Mouse (Mus musculus): ENCODE measurements around the gene Ptger2. TPM values are rescaled to one million over a fixed set of nuclear protein-coding genes. Genes with fewer than 3 reads are reported as not detected.

Ptger2 gene
- polyA plus RNA-seq, 1 experiment from 2014 or later: 0.27 TPM

- H3K36me3 ChIP-seq (ENCODE audit: control insufficient read depth, insufficient read depth, low read length): no peaks in the 10 kb centered on the region
- H3K9me3 ChIP-seq (replicated peaks; ENCODE audit: control insufficient read depth, low read length): no peaks in the 10 kb centered on the region
- H3K27ac ChIP-seq (ENCODE audit: low read depth, low read length): no peak overlapping the region
- H3K4me1 ChIP-seq (ENCODE audit: control insufficient read depth, insufficient read depth, low read length): no peaks in the 10 kb centered on the region
- DNase-seq (ENCODE audit: low spot score): no peak
- no peak overlapping the region for H3K4me2 ChIP-seq (ENCODE audit: low read length)
- H3K4me3 ChIP-seq (ENCODE audit: low read depth, low read length): no peak overlapping the region
- ATAC-seq: no peak
- H3K27me3 ChIP-seq (replicated peaks; ENCODE audit: control insufficient read depth, insufficient read depth, low read length): no peaks in the 10 kb centered on the region
- no peak overlapping the region for H3K9ac ChIP-seq (ENCODE audit: low read length)
- WGBS: 78% methylated on average over 3 of the region's 3 CpGs
Observed at GRCm38 (mm10) chr14:45034293-45034692, 46.3 kb downstream of the Ptger2 start.

- WGBS: 86% methylated on average over 1 of the region's 1 CpGs
- no peak for DNase-seq (ENCODE audit: low spot score)
Observed at GRCm38 (mm10) chr14:45036579-45036978, 48.6 kb downstream of the Ptger2 start.

GRCm38 (mm10) chr14:45038052-45038451 lies 50.1 kb downstream of the Ptger2 start:
- WGBS: 83% methylated on average over 7 of the region's 7 CpGs
- H3K9ac ChIP-seq (ENCODE audit: low read length): no peak overlapping the region
- DNase-seq (ENCODE audit: low spot score): no peak
- H3K4me2 ChIP-seq (ENCODE audit: low read length): no peak overlapping the region
- H3K9me3 ChIP-seq (replicated peaks; ENCODE audit: control insufficient read depth, low read length): no peaks in the 10 kb centered on the region
- H3K27ac ChIP-seq (ENCODE audit: low read depth, low read length): no peak overlapping the region
- H3K27me3 ChIP-seq (replicated peaks; ENCODE audit: control insufficient read depth, insufficient read depth, low read length): no peaks in the 10 kb centered on the region
- no peak for ATAC-seq
- no peaks in the 10 kb centered on the region for H3K4me1 ChIP-seq (ENCODE audit: control insufficient read depth, insufficient read depth, low read length)
- H3K4me3 ChIP-seq (ENCODE audit: low read depth, low read length): no peak overlapping the region
- no peaks in the 10 kb centered on the region for H3K36me3 ChIP-seq (ENCODE audit: control insufficient read depth, insufficient read depth, low read length)

More at GRCm38 (mm10) chr14:45036579-45036978, 48.6 kb downstream of the Ptger2 start:
- ATAC-seq: no peak
- no peak overlapping the region for H3K27ac ChIP-seq (ENCODE audit: low read depth, low read length)
- H3K36me3 ChIP-seq (ENCODE audit: control insufficient read depth, insufficient read depth, low read length): no peaks in the 10 kb centered on the region
- H3K9me3 ChIP-seq (replicated peaks; ENCODE audit: control insufficient read depth, low read length): no peaks in the 10 kb centered on the region
- H3K9ac ChIP-seq (ENCODE audit: low read length): no peak overlapping the region
- no peaks in the 10 kb centered on the region for H3K4me1 ChIP-seq (ENCODE audit: control insufficient read depth, insufficient read depth, low read length)
- H3K4me2 ChIP-seq (ENCODE audit: low read length): no peak overlapping the region
- H3K27me3 ChIP-seq (replicated peaks; ENCODE audit: control insufficient read depth, insufficient read depth, low read length): no peaks in the 10 kb centered on the region
- no peak overlapping the region for H3K4me3 ChIP-seq (ENCODE audit: low read depth, low read length)

DNA sequence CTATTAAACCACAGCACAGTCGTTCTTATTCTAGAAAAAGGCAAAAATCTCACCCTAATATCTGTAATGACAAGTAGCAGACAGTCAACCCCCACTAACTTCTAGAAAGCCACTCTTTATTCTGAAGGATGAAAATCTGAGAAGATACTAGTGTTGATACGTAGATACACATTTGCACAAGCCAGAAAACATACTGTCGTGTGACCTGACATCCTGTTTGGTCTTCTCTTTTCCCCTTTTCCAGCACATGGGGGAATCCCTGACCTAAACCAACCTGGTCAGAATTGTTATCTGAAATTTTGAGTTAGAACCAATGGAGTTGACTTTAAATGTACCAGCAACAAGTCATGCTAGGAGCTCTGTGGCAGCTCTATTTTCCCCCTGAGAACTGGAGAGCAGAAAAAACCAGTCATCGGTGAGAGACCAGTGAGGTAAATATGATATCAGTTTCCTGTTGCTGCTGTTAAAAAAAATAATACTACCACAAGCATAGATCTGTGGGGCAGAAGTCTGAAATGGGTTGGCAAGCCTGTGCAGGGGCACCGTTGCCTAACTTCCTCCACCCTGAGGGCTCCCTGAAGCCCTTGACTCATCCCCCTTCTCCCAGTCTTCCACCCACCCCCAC lies 53.0 kb downstream of the Ptger2 start:
- H3K36me3 ChIP-seq (ENCODE audit: control insufficient read depth, insufficient read depth, low read length): no peaks in the 10 kb centered on the region
- H3K4me2 ChIP-seq (ENCODE audit: low read length): no peak overlapping the region
- H3K4me3 ChIP-seq (ENCODE audit: low read depth, low read length): no peak overlapping the region
- ATAC-seq (no peak), DNase-seq (ENCODE audit: low spot score) (no peak)
- no peaks in the 10 kb centered on the region for H3K9me3 ChIP-seq (replicated peaks; ENCODE audit: control insufficient read depth, low read length)
- no peak overlapping the region for H3K9ac ChIP-seq (ENCODE audit: low read length)
- WGBS: 84% methylated on average over 5 of the region's 5 CpGs
- H3K4me1 ChIP-seq (ENCODE audit: control insufficient read depth, insufficient read depth, low read length): no peaks in the 10 kb centered on the region
- no peak overlapping the region for H3K27ac ChIP-seq (ENCODE audit: low read depth, low read length)
- no peaks in the 10 kb centered on the region for H3K27me3 ChIP-seq (replicated peaks; ENCODE audit: control insufficient read depth, insufficient read depth, low read length)

DNA sequence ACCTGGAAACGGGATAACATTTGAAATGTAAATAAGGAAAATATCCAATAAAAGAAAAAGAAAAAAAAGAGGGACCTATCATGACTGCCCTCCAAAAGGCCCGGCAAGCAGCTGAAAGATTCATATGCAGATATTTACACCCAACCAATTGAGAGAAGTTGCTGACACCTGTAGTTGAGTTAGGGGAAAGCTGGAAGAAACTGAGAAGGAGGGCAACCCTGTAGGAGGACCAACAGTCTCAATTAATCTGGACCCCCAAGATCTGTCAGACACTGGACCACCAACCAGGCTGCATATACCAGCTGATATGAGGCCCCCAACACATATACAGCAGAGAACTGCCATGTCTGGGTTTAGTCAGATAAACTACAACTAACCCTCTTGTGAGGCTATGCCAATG lies 60.1 kb downstream of the Ptger2 start:
- Histone ChIP-seq H3K4me2 (ENCODE audit: low read length) (no peak overlapping the region), H3K27me3 (replicated peaks; ENCODE audit: control insufficient read depth, insufficient read depth, low read length) (no peaks in the 10 kb centered on the region), H3K27ac (ENCODE audit: low read depth, low read length) (no peak overlapping the region), H3K9me3 (replicated peaks; ENCODE audit: control insufficient read depth, low read length) (no peaks in the 10 kb centered on the region), H3K4me3 (ENCODE audit: low read depth, low read length) (no peak overlapping the region), H3K36me3 (ENCODE audit: control insufficient read depth, insufficient read depth, low read length) (no peaks in the 10 kb centered on the region), H3K4me1 (ENCODE audit: control insufficient read depth, insufficient read depth, low read length) (no peaks in the 10 kb centered on the region), H3K9ac (ENCODE audit: low read length) (no peak overlapping the region)
- WGBS: 73% methylated on average over 2 of the region's 2 CpGs
- no peak for DNase-seq (ENCODE audit: low spot score)
- no peak for ATAC-seq

GRCm38 (mm10) chr14:45049689-45050418 lies 61.9 kb downstream of the Ptger2 start:
- Histone ChIP-seq H3K27me3 (replicated peaks; ENCODE audit: control insufficient read depth, insufficient read depth, low read length) (no peaks in the 10 kb centered on the region), H3K9me3 (replicated peaks; ENCODE audit: control insufficient read depth, low read length) (no peaks in the 10 kb centered on the region), H3K9ac (ENCODE audit: low read length) (no peak overlapping the region), H3K4me2 (ENCODE audit: low read length) (no peak overlapping the region), H3K4me1 (ENCODE audit: control insufficient read depth, insufficient read depth, low read length) (no peaks in the 10 kb centered on the region), H3K27ac (ENCODE audit: low read depth, low read length) (no peak overlapping the region), H3K4me3 (ENCODE audit: low read depth, low read length) (no peak overlapping the region), H3K36me3 (ENCODE audit: control insufficient read depth, insufficient read depth, low read length) (no peaks in the 10 kb centered on the region)
- DNase-seq (ENCODE audit: low spot score) (no peak), ATAC-seq (no peak)
- 78% methylated on average over 7 of the region's 7 CpGs for WGBS

- ATAC-seq (no peak), DNase-seq (ENCODE audit: low spot score) (no peak)
- WGBS: 85% methylated on average over 1 of the region's 1 CpGs
- no peak overlapping the region for H3K4me2 ChIP-seq (ENCODE audit: low read length)
- no peaks in the 10 kb centered on the region for H3K9me3 ChIP-seq (replicated peaks; ENCODE audit: control insufficient read depth, low read length)
- no peaks in the 10 kb centered on the region for H3K36me3 ChIP-seq (ENCODE audit: control insufficient read depth, insufficient read depth, low read length)
- H3K4me1 ChIP-seq (ENCODE audit: control insufficient read depth, insufficient read depth, low read length): no peaks in the 10 kb centered on the region
- no peak overlapping the region for H3K9ac ChIP-seq (ENCODE audit: low read length)
- no peak overlapping the region for H3K27ac ChIP-seq (ENCODE audit: low read depth, low read length)
- H3K4me3 ChIP-seq (ENCODE audit: low read depth, low read length): no peak overlapping the region
- no peaks in the 10 kb centered on the region for H3K27me3 ChIP-seq (replicated peaks; ENCODE audit: control insufficient read depth, insufficient read depth, low read length)
Observed at GRCm38 (mm10) chr14:45050419-45050776, 62.4 kb downstream of the Ptger2 start.

- WGBS: 90% methylated on average over 7 of the region's 7 CpGs
- H3K4me3 ChIP-seq (ENCODE audit: low read depth, low read length): no peak overlapping the region
- H3K36me3 ChIP-seq (ENCODE audit: control insufficient read depth, insufficient read depth, low read length): no peaks in the 10 kb centered on the region
- no peaks in the 10 kb centered on the region for H3K27me3 ChIP-seq (replicated peaks; ENCODE audit: control insufficient read depth, insufficient read depth, low read length)
- H3K4me2 ChIP-seq (ENCODE audit: low read length): no peak overlapping the region
- no peak for DNase-seq (ENCODE audit: low spot score)
- H3K27ac ChIP-seq (ENCODE audit: low read depth, low read length): no peak overlapping the region
- ATAC-seq: no peak
- no peaks in the 10 kb centered on the region for H3K9me3 ChIP-seq (replicated peaks; ENCODE audit: control insufficient read depth, low read length)
- H3K4me1 ChIP-seq (ENCODE audit: control insufficient read depth, insufficient read depth, low read length): no peaks in the 10 kb centered on the region
- no peak overlapping the region for H3K9ac ChIP-seq (ENCODE audit: low read length)
Observed at GRCm38 (mm10) chr14:45051116-45051515, 63.1 kb downstream of the Ptger2 start.

Measured in forebrain, embryonic 14.5 days (tissue).